Mouse (Mus musculus) fibroblast of lung, adult 2 months (primary cell): ENCODE measurements around the gene Vezf1.

Experiments
- DNase-seq: peaks from one replicate; pipeline ENCODE4 v3.0.0-alpha.2; 2011; ENCODE audit warnings: low read depth

The Vezf1 gene

GRCm38 (mm10) chr11:88053821-88054220 lies 14.3 kb upstream of the Vezf1 start:
- DNase-seq: no peak

- DNase-seq: no peak
Observed at GRCm38 (mm10) chr11:88054589-88054988, 13.5 kb upstream of the Vezf1 start.

- DNase-seq: no peak
Observed at GRCm38 (mm10) chr11:88055777-88056176, 12.3 kb upstream of the Vezf1 start.

- DNase-seq: no peak
Observed at GRCm38 (mm10) chr11:88057788-88058187, 10.3 kb upstream of the Vezf1 start.

- DNase-seq: no peak
Observed at GRCm38 (mm10) chr11:88059141-88059540, 8.9 kb upstream of the Vezf1 start.

- no peak for DNase-seq
Observed at GRCm38 (mm10) chr11:88061892-88062625, 6.0 kb upstream of the Vezf1 start.

GRCm38 (mm10) chr11:88065732-88066131 lies 2.3 kb upstream of the Vezf1 start:
- no peak for DNase-seq

GRCm38 (mm10) chr11:88067191-88067585 lies 891 bp upstream of the Vezf1 start:
- no peak for DNase-seq

GRCm38 (mm10) chr11:88068411-88069245 lies 549 bp downstream of the Vezf1 start:
- DNase-seq: no peak

- no peak for DNase-seq
Observed at GRCm38 (mm10) chr11:88069246-88069570, 1.1 kb downstream of the Vezf1 start.

- DNase-seq: no peak
Observed at GRCm38 (mm10) chr11:88070392-88070791, 2.3 kb downstream of the Vezf1 start.

GRCm38 (mm10) chr11:88071113-88071512 lies 3.0 kb downstream of the Vezf1 start:
- DNase-seq: no peak

- no peak for DNase-seq
Observed at GRCm38 (mm10) chr11:88073343-88073875, 5.3 kb downstream of the Vezf1 start.

GRCm38 (mm10) chr11:88075701-88076100 lies 7.6 kb downstream of the Vezf1 start:
- DNase-seq: no peak

- no peak for DNase-seq
Observed at GRCm38 (mm10) chr11:88076394-88076793, 8.3 kb downstream of the Vezf1 start.

GRCm38 (mm10) chr11:88083699-88084098 lies 15.6 kb downstream of the Vezf1 start:
- DNase-seq: no peak

- peak; percentile 80 for DNase-seq
Observed at GRCm38 (mm10) chr11:88086737-88087627, 18.9 kb downstream of the Vezf1 start.

GRCm38 (mm10) chr11:88089150-88089549 lies 21.1 kb downstream of the Vezf1 start:
- DNase-seq: no peak

GRCm38 (mm10) chr11:88090293-88090692 lies 22.2 kb downstream of the Vezf1 start:
- no peak for DNase-seq

GRCm38 (mm10) chr11:88091949-88092348 lies 23.9 kb downstream of the Vezf1 start:
- DNase-seq: no peak

- DNase-seq: no peak
Observed at GRCm38 (mm10) chr11:88097173-88097572, 29.1 kb downstream of the Vezf1 start.
